In genomic region chr2:72005051-72005450, GRCm38 (mm10) we compare ENCODE assay signal across 14 mouse cellular contexts. TPM values are rescaled to one million over a fixed set of nuclear protein-coding genes. Genes with fewer than 3 reads are reported as not detected.
"Had no signal": no experiment of that assay in that cellular context is flagged by ENCODE, and none has a peak within 500 bp of the region (broad histone marks: within the 10 kb centered on the region; RNA-seq: fewer than 3 reads in every experiment).

No protein-coding gene starts in this region.

- H3K36me3 ChIP-seq: kidney, embryonic 15.5 days; limb, embryonic 13.5 days; midbrain, embryonic 13.5 days; neural tube, embryonic 15.5 days had no signal

- H3K4me2 ChIP-seq: kidney, embryonic 15.5 days; limb, embryonic 13.5 days; midbrain, embryonic 13.5 days; neural tube, embryonic 15.5 days had no signal

- H3K4me3 ChIP-seq: kidney, embryonic 15.5 days; limb, embryonic 13.5 days; midbrain, embryonic 13.5 days; myocyte; neural tube, embryonic 15.5 days had no signal

- H3K9ac ChIP-seq: kidney, embryonic 15.5 days; limb, embryonic 13.5 days; liver, embryonic 14.5 days; midbrain, embryonic 13.5 days; neural tube, embryonic 15.5 days had no signal

- DNase-seq: kidney, postnatal 14 days; layer of hippocampus, adult 9-11 months; left cerebral cortex, postnatal 4 days; lung, adult 18-20 months; right cerebral cortex, adult 18-20 months; right cerebral cortex, postnatal 25 days; thymus, postnatal 36 days had no signal

- H3K27me3 ChIP-seq: kidney, embryonic 15.5 days; limb, embryonic 13.5 days; midbrain, embryonic 13.5 days; neural tube, embryonic 15.5 days had no signal

- ATAC-seq: midbrain, embryonic 13.5 days had no signal

- H3K9me3 ChIP-seq: limb, embryonic 13.5 days; neural tube, embryonic 15.5 days had no signal

- H3K27ac ChIP-seq: kidney, embryonic 15.5 days; limb, embryonic 13.5 days; liver, embryonic 14.5 days; midbrain, embryonic 13.5 days; neural tube, embryonic 15.5 days had no signal

- H3K4me1 ChIP-seq: kidney, embryonic 15.5 days; limb, embryonic 13.5 days; midbrain, embryonic 13.5 days had no signal

RNA-seq across cellular contexts. Expression of gene Rapgef4, which starts 24.0 kb away (rescaled TPM):
- total RNA-seq: megakaryocyte-erythroid progenitor cell, adult 5-6 weeks had no signal
